Mouse (Mus musculus): Measurements from ENCODE around the gene Pde4d. TPM values are rescaled to one million over a fixed set of nuclear protein-coding genes. Genes with fewer than 3 reads are reported as not detected.

The Pde4d gene
- polyA plus RNA-seq, 2 experiments = 11.7 to 17.3 TPM

DNA sequence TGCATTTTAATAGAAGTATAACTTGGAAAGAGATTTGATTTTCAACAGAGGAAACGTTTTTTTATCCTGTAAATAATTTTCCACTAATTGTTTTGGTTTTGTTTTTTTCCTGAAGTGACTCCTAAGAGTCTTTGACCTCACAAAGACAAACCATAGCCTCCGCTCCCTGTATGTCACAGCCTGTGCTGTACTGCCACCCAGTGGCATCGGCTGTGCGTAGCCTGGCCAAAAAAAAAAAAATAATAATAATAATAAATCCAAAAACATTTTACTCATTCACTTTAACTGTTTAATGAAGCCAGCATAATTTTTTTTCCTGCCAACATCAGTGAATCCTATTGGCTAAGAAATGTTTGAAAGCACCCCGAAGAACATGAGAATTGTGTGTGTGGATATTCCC, 1309.5 kb downstream of the Pde4d start:
- WGBS = 38% methylated on average over 5 of the region's 5 CpGs
- no peak for DNase-seq (ENCODE audit: low spot score)
- TF ChIP-seq POLR2A (IDR thresholded peaks at IDR 0.05; ENCODE audit: borderline replicate concordance, extremely low read depth, insufficient read depth, insufficient read length) = no peak

GRCm38 (mm10) chr13:109761081-109761480, 1311.3 kb downstream of the Pde4d start:
- ATAC-seq (ENCODE audit: low FRiP score, low read depth) (no peak), DNase-seq (ENCODE audit: low spot score) (no peak)
- H3K9ac ChIP-seq (ENCODE audit: low read depth, low read length, severe bottlenecking) = no peak overlapping the region
- H3K9me3 ChIP-seq (ENCODE audit: control insufficient read depth, low read length) = no peaks in the 10 kb centered on the region
- no peaks in the 10 kb centered on the region for H3K27me3 ChIP-seq (ENCODE audit: control insufficient read depth, insufficient read depth, low read length)
- TF ChIP-seq POLR2A (IDR thresholded peaks at IDR 0.05; ENCODE audit: borderline replicate concordance, extremely low read depth, insufficient read depth, insufficient read length) = no peak
- no peaks in the 10 kb centered on the region for H3K36me3 ChIP-seq (ENCODE audit: control insufficient read depth, insufficient read depth, low read length)
- no peak overlapping the region for H3K27ac ChIP-seq (replicated peaks; ENCODE audit: low read depth, low read length)
- H3K4me2 ChIP-seq (replicated peaks; ENCODE audit: low read depth, low read length, severe bottlenecking) = no peak overlapping the region
- H3K4me1 ChIP-seq (ENCODE audit: control insufficient read depth, insufficient read depth, low read length) = no peaks in the 10 kb centered on the region
- 64% methylated on average over 13 of the region's 13 CpGs for WGBS
- no peak overlapping the region for H3K4me3 ChIP-seq (replicated peaks; ENCODE audit: low read length)

More for the DNA sequence above, 1309.5 kb downstream of the Pde4d start:
- no peak overlapping the region for H3K9ac ChIP-seq (ENCODE audit: low read depth, low read length, severe bottlenecking)
- no peaks in the 10 kb centered on the region for H3K9me3 ChIP-seq (ENCODE audit: control insufficient read depth, low read length)
- H3K4me2 ChIP-seq (replicated peaks; ENCODE audit: low read depth, low read length, severe bottlenecking) = no peak overlapping the region
- no peaks in the 10 kb centered on the region for H3K4me1 ChIP-seq (ENCODE audit: control insufficient read depth, insufficient read depth, low read length)
- no peak for ATAC-seq (ENCODE audit: low FRiP score, low read depth)
- no peaks in the 10 kb centered on the region for H3K36me3 ChIP-seq (ENCODE audit: control insufficient read depth, insufficient read depth, low read length)
- H3K27me3 ChIP-seq (ENCODE audit: control insufficient read depth, insufficient read depth, low read length) = no peaks in the 10 kb centered on the region
- H3K27ac ChIP-seq (replicated peaks; ENCODE audit: low read depth, low read length) = no peak overlapping the region
- no peak overlapping the region for H3K4me3 ChIP-seq (replicated peaks; ENCODE audit: low read length)

DNA sequence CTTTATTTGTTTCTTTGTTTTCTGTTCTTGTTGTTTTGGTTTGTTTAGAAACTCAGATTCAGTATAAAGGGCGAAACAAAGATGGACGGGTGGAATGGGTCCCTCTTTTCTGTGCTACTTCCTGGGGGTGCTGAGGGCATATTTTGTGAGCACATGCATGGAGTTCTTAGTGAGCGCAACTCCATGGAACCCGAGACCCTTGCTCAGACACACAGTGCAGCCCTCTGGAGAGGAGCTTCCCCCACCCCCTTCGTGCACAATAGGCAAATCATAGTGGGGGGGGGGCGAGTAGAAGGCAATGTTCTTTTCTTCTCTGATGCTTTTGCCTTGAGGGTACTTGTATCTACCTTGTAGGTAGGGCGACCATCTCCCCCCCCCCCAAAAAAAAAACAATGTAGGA, 1325.0 kb downstream of the Pde4d start:
- no peak for TF ChIP-seq POLR2A (IDR thresholded peaks at IDR 0.05; ENCODE audit: borderline replicate concordance, extremely low read depth, insufficient read depth, insufficient read length)

DNA sequence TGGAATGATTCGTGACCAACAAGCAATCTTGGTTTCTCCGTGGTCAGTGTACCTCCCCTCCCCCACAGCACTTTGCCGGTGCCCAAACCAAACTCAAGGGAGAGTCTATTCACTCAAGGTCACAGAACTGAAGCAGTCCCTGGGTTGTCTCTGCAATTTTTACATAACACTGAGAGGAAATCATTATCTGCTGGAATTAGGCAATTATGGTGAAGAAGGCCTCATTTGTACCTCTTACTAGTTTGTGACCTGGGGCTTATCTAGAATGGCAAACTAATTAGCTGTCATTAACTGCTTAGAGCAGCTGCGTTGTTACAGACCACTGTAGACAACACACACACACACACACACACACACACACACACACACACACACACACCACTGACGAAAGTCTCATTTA, 1325.4 kb downstream of the Pde4d start:
- ATAC-seq (ENCODE audit: low FRiP score, low read depth) = no peak
- no peaks in the 10 kb centered on the region for H3K9me3 ChIP-seq (ENCODE audit: control insufficient read depth, low read length)
- DNase-seq (ENCODE audit: low spot score) = no peak
- no peak overlapping the region for H3K27ac ChIP-seq (replicated peaks; ENCODE audit: low read depth, low read length)
- 45% methylated on average over 5 of the region's 5 CpGs for WGBS
- H3K27me3 ChIP-seq (ENCODE audit: control insufficient read depth, insufficient read depth, low read length) = no peaks in the 10 kb centered on the region
- peaks cover 4% of the 10 kb centered on the region; the same call in 1 of the 2 replicates for H3K4me1 ChIP-seq (ENCODE audit: control insufficient read depth, insufficient read depth, low read length)
- no peak overlapping the region for H3K9ac ChIP-seq (ENCODE audit: low read depth, low read length, severe bottlenecking)
- no peak overlapping the region for H3K4me2 ChIP-seq (replicated peaks; ENCODE audit: low read depth, low read length, severe bottlenecking)
- no peak overlapping the region for H3K4me3 ChIP-seq (replicated peaks; ENCODE audit: low read length)
- no peak for TF ChIP-seq POLR2A (IDR thresholded peaks at IDR 0.05; ENCODE audit: borderline replicate concordance, extremely low read depth, insufficient read depth, insufficient read length)
- no peaks in the 10 kb centered on the region for H3K36me3 ChIP-seq (ENCODE audit: control insufficient read depth, insufficient read depth, low read length)

More for the DNA sequence above, 1325.0 kb downstream of the Pde4d start:
- Histone ChIP-seq H3K27me3 (ENCODE audit: control insufficient read depth, insufficient read depth, low read length) (no peaks in the 10 kb centered on the region), H3K9ac (ENCODE audit: low read depth, low read length, severe bottlenecking) (no peak overlapping the region), H3K4me1 (ENCODE audit: control insufficient read depth, insufficient read depth, low read length) (peaks cover 4% of the 10 kb centered on the region; the same call in 1 of the 2 replicates), H3K27ac (replicated peaks; ENCODE audit: low read depth, low read length) (no peak overlapping the region), H3K4me3 (replicated peaks; ENCODE audit: low read length) (no peak overlapping the region), H3K9me3 (ENCODE audit: control insufficient read depth, low read length) (no peaks in the 10 kb centered on the region), H3K4me2 (replicated peaks; ENCODE audit: low read depth, low read length, severe bottlenecking) (no peak overlapping the region), H3K36me3 (ENCODE audit: control insufficient read depth, insufficient read depth, low read length) (no peaks in the 10 kb centered on the region; the same call in 1 of the 2 replicates)
- WGBS = 73% methylated on average over 7 of the region's 7 CpGs
- no peak for DNase-seq (ENCODE audit: low spot score)
- no peak for ATAC-seq (ENCODE audit: low FRiP score, low read depth)

- H3K9ac ChIP-seq (ENCODE audit: low read depth, low read length, severe bottlenecking) = no peak overlapping the region
Observed at GRCm38 (mm10) chr13:109776116-109776515, 1326.4 kb downstream of the Pde4d start.

GRCm38 (mm10) chr13:109776995-109777394, 1327.2 kb downstream of the Pde4d start:
- no peaks in the 10 kb centered on the region for H3K27me3 ChIP-seq (ENCODE audit: control insufficient read depth, insufficient read depth, low read length)
- no peak overlapping the region for H3K4me2 ChIP-seq (replicated peaks; ENCODE audit: low read depth, low read length, severe bottlenecking)
- no peak overlapping the region for H3K9ac ChIP-seq (ENCODE audit: low read depth, low read length, severe bottlenecking)
- no peaks in the 10 kb centered on the region for H3K9me3 ChIP-seq (ENCODE audit: control insufficient read depth, low read length)
- no peaks in the 10 kb centered on the region for H3K36me3 ChIP-seq (ENCODE audit: control insufficient read depth, insufficient read depth, low read length)
- H3K4me3 ChIP-seq (replicated peaks; ENCODE audit: low read length) = no peak overlapping the region
- peaks cover 4% of the 10 kb centered on the region; the same call in 1 of the 2 replicates for H3K4me1 ChIP-seq (ENCODE audit: control insufficient read depth, insufficient read depth, low read length)
- no peak overlapping the region for H3K27ac ChIP-seq (replicated peaks; ENCODE audit: low read depth, low read length)
- ATAC-seq (ENCODE audit: low FRiP score, low read depth) (no peak), DNase-seq (ENCODE audit: low spot score) (no peak)
- no peak for TF ChIP-seq POLR2A (IDR thresholded peaks at IDR 0.05; ENCODE audit: borderline replicate concordance, extremely low read depth, insufficient read depth, insufficient read length)
- whole genome bisulfite sequencing = 55% methylated on average over 3 of the region's 3 CpGs

More at GRCm38 (mm10) chr13:109776116-109776515, 1326.4 kb downstream of the Pde4d start:
- H3K4me2 ChIP-seq (replicated peaks; ENCODE audit: low read depth, low read length, severe bottlenecking) = peak overlapping the region; percentile 49
- peak overlapping the region; percentile 19 for H3K4me3 ChIP-seq (replicated peaks; ENCODE audit: low read length)
- WGBS = 3% methylated on average over 11 of the region's 11 CpGs
- peak; percentile 93 for DNase-seq (ENCODE audit: low spot score)
- H3K9me3 ChIP-seq (ENCODE audit: control insufficient read depth, low read length) = no peaks in the 10 kb centered on the region
- H3K27ac ChIP-seq (replicated peaks; ENCODE audit: low read depth, low read length) = no peak overlapping the region
- peaks cover 4% of the 10 kb centered on the region; the same call in 1 of the 2 replicates for H3K4me1 ChIP-seq (ENCODE audit: control insufficient read depth, insufficient read depth, low read length)
- H3K36me3 ChIP-seq (ENCODE audit: control insufficient read depth, insufficient read depth, low read length) = no peaks in the 10 kb centered on the region
- TF ChIP-seq POLR2A (IDR thresholded peaks at IDR 0.05; ENCODE audit: borderline replicate concordance, extremely low read depth, insufficient read depth, insufficient read length) = no peak
- ATAC-seq (ENCODE audit: low FRiP score, low read depth) = peak; percentile 95
- no peaks in the 10 kb centered on the region for H3K27me3 ChIP-seq (ENCODE audit: control insufficient read depth, insufficient read depth, low read length)

All from limb, embryonic 14.5 days (tissue).